Mouse (Mus musculus): ENCODE measurements around the gene Gm9833. TPM values are rescaled to one million over a fixed set of nuclear protein-coding genes. Genes with fewer than 3 reads are reported as not detected.
A peak's percentile ranks its signal among the peaks of the same experiment; 100 is the strongest.
"Not testable (repeated sequence)": the region's sequence is repeated elsewhere in the genome, so short reads cannot be mapped to it uniquely, and the experiment has no call there.

The Gm9833 gene
- 3.5 and 3.9 TPM in 2 replicates for polyA plus RNA-seq (2015; fragmentation: Nextera tagmentation; extraction: Ambion mirVana)

GRCm38 (mm10) chr3:10087994-10088393 lies at the start of gene Gm9833:
Gene Gm9833 (plus strand): TSS chr3:10088110.
- Histone ChIP-seq H3K4me2 (replicated peaks) (peak within 1 kb of the TSS; percentile 50), H3K4me3 (peak within 1 kb of the TSS; percentile 21; the same call in 1 of the 2 replicates), H3K4me1 (peaks cover 16% of the 10 kb centered on the region)
- not testable (repeated sequence) for H3K27ac ChIP-seq; H3K36me3 ChIP-seq; H3K9me3 ChIP-seq; H3K27me3 ChIP-seq; ATAC-seq (ENCODE audit: low FRiP score, low read depth); H3K9ac ChIP-seq
- 30% methylated on average over 38 of the region's 38 CpGs for WGBS

DNA sequence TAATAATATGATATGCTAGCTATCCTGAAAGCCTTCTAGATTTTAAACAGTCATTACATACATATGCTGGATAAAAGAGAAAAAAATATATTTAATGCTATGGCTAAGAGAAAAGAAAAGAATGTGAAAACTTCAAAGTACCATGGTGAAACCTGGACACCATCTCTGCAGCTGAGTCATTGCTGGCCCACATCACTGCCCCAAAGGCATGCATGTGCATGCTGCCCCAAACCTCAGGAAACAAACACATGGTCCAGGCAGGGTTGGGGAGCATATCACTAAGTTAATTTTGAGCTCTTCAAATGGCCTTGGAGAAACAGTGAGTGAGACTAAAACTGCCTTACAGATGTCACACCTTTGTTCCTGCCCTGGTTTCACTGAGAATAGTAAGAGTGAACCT lies 17.8 kb upstream of the Gm9833 start:
- H3K27me3 ChIP-seq, result no peaks in the 10 kb centered on the region
- H3K9me3 ChIP-seq, result no peaks in the 10 kb centered on the region

DNA sequence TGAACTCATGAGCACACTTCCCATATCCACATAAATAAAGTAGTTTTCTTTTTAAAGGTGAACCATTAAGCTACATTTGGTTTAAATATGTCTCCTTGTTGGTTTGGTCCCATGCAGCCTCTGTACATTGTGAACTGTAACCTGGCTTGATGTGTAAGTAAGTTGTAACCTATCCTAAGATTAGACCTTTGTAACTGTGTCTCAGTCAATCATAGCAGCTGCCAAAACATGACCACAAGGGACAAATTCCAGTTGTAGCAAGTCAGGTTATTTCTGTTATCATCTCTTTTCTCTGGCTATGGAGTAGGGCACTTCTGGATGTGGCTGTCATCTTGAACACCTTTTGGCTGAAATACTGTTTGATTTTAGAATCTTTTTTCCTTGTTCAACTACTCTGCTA lies 12.1 kb upstream of the Gm9833 start:
- Histone ChIP-seq H3K4me1 (no peaks in the 10 kb centered on the region), H3K4me3 (no peak overlapping the region), H3K27me3 (no peaks in the 10 kb centered on the region), H3K27ac (no peak overlapping the region), H3K4me2 (replicated peaks) (no peak overlapping the region), H3K9ac (no peak overlapping the region), H3K36me3 (no peaks in the 10 kb centered on the region), H3K9me3 (no peaks in the 10 kb centered on the region)
- no peak for ATAC-seq (ENCODE audit: low FRiP score, low read depth)

More for the DNA sequence above, 17.8 kb upstream of the Gm9833 start:
- H3K9ac ChIP-seq, result no peak overlapping the region
- H3K27ac ChIP-seq, result no peak overlapping the region
- H3K4me2 ChIP-seq (replicated peaks), result no peak overlapping the region
- no peak overlapping the region for H3K4me3 ChIP-seq
- H3K4me1 ChIP-seq, result no peaks in the 10 kb centered on the region
- no peak for ATAC-seq (ENCODE audit: low FRiP score, low read depth)
- H3K36me3 ChIP-seq, result no peaks in the 10 kb centered on the region

DNA sequence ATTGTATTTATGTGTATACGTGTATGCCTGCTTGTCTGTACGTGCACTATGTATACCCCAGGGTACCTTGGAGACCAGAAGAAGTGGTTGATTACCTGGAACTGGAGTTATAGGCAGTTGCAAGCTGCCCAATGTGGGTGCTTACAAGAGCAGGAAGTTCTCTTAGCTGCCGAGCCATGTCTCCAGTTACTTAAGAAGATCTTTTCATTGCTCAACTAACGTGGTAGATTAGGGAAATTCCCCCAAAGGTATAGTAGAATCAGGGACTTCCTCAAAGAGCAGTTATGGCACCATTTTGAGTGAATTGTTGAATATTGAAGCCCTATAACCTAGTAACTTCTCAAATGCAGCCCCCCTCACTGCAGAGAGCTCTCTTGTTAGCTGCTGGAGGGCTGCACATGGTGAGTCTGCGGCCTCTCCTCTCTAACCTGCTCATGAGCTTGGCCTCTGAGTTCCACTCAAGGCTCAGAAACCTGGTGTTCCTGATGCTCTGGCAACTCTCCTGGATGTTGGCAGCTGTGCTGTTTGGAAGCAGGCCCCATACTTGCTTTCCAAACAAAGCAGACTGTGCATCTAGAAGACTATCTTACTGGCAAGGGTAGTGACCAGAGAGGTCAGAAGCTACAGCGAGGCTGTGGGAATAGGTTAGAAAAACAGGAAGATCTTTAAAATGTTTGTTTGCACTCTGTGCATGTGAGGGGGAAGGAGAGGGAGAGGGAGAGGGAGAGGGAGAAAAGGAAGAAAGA lies 10.6 kb upstream of the Gm9833 start:
- 76% methylated on average over 6 of the region's 6 CpGs for WGBS
- ATAC-seq (ENCODE audit: low FRiP score, low read depth), result no peak

GRCm38 (mm10) chr3:10078113-10078512 lies 9.8 kb upstream of the Gm9833 start:
- Histone ChIP-seq H3K27me3 (no peaks in the 10 kb centered on the region), H3K4me3 (no peak overlapping the region), H3K9ac (no peak overlapping the region), H3K9me3 (no peaks in the 10 kb centered on the region), H3K27ac (no peak overlapping the region), H3K4me1 (peaks cover 18% of the 10 kb centered on the region), H3K36me3 (no peaks in the 10 kb centered on the region), H3K4me2 (replicated peaks) (no peak overlapping the region)
- ATAC-seq (ENCODE audit: low FRiP score, low read depth), result no peak
- 86% methylated on average over 2 of the region's 2 CpGs for WGBS

More for the DNA sequence above, 10.6 kb upstream of the Gm9833 start:
- no peak overlapping the region for H3K9ac ChIP-seq
- no peaks in the 10 kb centered on the region for H3K27me3 ChIP-seq
- H3K9me3 ChIP-seq, result no peaks in the 10 kb centered on the region
- H3K36me3 ChIP-seq, result no peaks in the 10 kb centered on the region
- no peak overlapping the region for H3K4me2 ChIP-seq (replicated peaks)
- peaks cover 13% of the 10 kb centered on the region for H3K4me1 ChIP-seq
- no peak overlapping the region for H3K27ac ChIP-seq
- no peak overlapping the region for H3K4me3 ChIP-seq

DNA sequence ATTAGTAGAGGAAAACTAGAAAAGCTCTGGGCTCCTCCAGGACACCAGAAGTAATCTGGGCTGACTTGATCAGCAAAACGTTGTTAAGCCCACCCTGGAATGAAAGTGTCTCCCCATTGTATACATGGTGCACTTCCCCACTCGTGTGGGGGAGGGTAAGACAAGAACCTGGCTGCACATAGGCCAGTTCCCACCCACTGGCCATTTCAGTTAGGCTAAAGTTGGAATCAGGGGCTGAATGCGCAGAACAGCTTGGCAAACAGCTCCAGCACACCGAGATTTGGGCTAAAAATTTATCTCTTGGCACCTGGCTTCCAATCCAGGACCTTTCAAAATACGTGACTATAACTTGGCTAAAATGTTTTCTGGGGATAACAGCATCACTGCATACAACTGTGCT lies 6.6 kb upstream of the Gm9833 start:
- ATAC-seq (ENCODE audit: low FRiP score, low read depth), result no peak
- no peaks in the 10 kb centered on the region for H3K27me3 ChIP-seq
- no peak overlapping the region for H3K9ac ChIP-seq
- no peak overlapping the region for H3K4me2 ChIP-seq (replicated peaks)
- no peaks in the 10 kb centered on the region for H3K36me3 ChIP-seq
- no peak overlapping the region for H3K27ac ChIP-seq
- peaks cover 30% of the 10 kb centered on the region for H3K4me1 ChIP-seq
- H3K4me3 ChIP-seq, result no peak overlapping the region
- H3K9me3 ChIP-seq, result no peaks in the 10 kb centered on the region
- WGBS, result 68% methylated on average over 5 of the region's 5 CpGs

GRCm38 (mm10) chr3:10081911-10082541 lies 5.9 kb upstream of the Gm9833 start:
- ATAC-seq (ENCODE audit: low FRiP score, low read depth), result peak; percentile 88
- H3K4me1 ChIP-seq, result peaks cover 30% of the 10 kb centered on the region
- H3K9ac ChIP-seq, result no peak overlapping the region
- no peaks in the 10 kb centered on the region for H3K36me3 ChIP-seq
- H3K4me3 ChIP-seq, result no peak overlapping the region
- H3K27me3 ChIP-seq, result no peaks in the 10 kb centered on the region
- 24% methylated on average over 6 of the region's 6 CpGs for WGBS
- no peaks in the 10 kb centered on the region for H3K9me3 ChIP-seq
- peak overlapping the region; percentile 44; the same call in 1 of the 2 replicates for H3K27ac ChIP-seq
- no peak overlapping the region; the same call in 1 of the 2 replicates for H3K4me2 ChIP-seq (replicated peaks)

GRCm38 (mm10) chr3:10082545-10083062 lies 5.3 kb upstream of the Gm9833 start:
- H3K9me3 ChIP-seq, result peaks cover 1% of the 10 kb centered on the region; the same call in 1 of the 2 replicates
- no peak overlapping the region for H3K9ac ChIP-seq
- WGBS, result 68% methylated on average over 4 of the region's 4 CpGs
- H3K27me3 ChIP-seq, result peaks cover 2% of the 10 kb centered on the region
- no peaks in the 10 kb centered on the region for H3K36me3 ChIP-seq
- H3K4me1 ChIP-seq, result peaks cover 30% of the 10 kb centered on the region
- no peak for ATAC-seq (ENCODE audit: low FRiP score, low read depth)
- no peak overlapping the region for H3K4me3 ChIP-seq
- no peak overlapping the region for H3K4me2 ChIP-seq (replicated peaks)
- H3K27ac ChIP-seq, result peak overlapping the region; percentile 44; the same call in 1 of the 2 replicates

GRCm38 (mm10) chr3:10084102-10084501 lies 3.8 kb upstream of the Gm9833 start:
- H3K36me3 ChIP-seq, result no peaks in the 10 kb centered on the region
- H3K27me3 ChIP-seq, result peaks cover 3% of the 10 kb centered on the region
- no peak overlapping the region for H3K4me2 ChIP-seq (replicated peaks)
- H3K27ac ChIP-seq, result no peak overlapping the region
- no peak overlapping the region for H3K4me3 ChIP-seq
- no peak overlapping the region for H3K9ac ChIP-seq
- WGBS, result 64% methylated on average over 3 of the region's 3 CpGs
- peaks cover 3% of the 10 kb centered on the region; the same call in 1 of the 2 replicates for H3K9me3 ChIP-seq
- ATAC-seq (ENCODE audit: low FRiP score, low read depth), result no peak
- H3K4me1 ChIP-seq, result peaks cover 30% of the 10 kb centered on the region

DNA sequence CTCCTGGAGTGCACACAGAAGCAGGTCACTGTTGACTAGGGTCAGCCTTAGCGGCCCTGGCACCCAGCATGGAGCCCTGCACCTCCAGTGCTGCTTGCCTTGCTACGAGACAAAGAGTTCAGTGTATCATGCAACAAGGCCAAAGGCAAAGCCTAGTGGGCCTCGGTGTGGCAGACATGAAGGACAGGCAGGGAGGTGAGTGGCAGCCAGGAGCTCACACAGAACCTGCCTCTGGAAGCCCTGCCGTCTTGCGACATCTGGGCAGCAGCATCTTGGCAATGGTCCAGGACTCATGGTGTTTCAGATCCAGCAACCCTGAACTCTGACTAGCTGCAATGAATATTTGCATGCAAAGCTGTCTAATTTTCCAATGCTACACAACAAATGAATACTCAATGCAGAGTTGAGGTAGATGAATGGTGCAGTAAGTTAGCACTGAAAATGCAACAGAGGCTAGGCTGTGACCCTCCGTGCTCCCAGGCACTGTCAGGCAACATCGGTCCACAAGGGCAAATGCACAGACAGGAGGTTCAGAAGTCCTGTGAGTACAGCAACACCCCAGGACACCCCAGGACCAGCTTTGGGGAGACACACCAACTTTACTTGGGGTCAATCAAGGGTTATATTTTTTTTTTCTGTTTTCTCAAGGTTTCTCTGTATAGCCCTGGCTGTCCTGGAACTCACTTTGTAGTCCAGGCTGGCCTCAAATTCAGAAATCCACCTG lies 2.4 kb upstream of the Gm9833 start:
- H3K9me3 ChIP-seq, result peaks cover 3% of the 10 kb centered on the region; the same call in 1 of the 2 replicates
- H3K4me3 ChIP-seq, result no peak overlapping the region
- no peak overlapping the region for H3K4me2 ChIP-seq (replicated peaks)
- peaks cover 30% of the 10 kb centered on the region for H3K4me1 ChIP-seq
- H3K27me3 ChIP-seq, result peaks cover 3% of the 10 kb centered on the region
- H3K27ac ChIP-seq, result no peak overlapping the region
- no peak overlapping the region for H3K9ac ChIP-seq
- no peaks in the 10 kb centered on the region for H3K36me3 ChIP-seq
- 57% methylated on average over 7 of the region's 7 CpGs for WGBS
- no peak for ATAC-seq (ENCODE audit: low FRiP score, low read depth)

GRCm38 (mm10) chr3:10087511-10087910 lies 399 bp upstream of the Gm9833 start:
- no peak for ATAC-seq (ENCODE audit: low FRiP score, low read depth)
- Histone ChIP-seq H3K9me3 (peaks cover 3% of the 10 kb centered on the region; the same call in 1 of the 2 replicates), H3K27ac (no peak overlapping the region), H3K4me3 (no peak overlapping the region), H3K27me3 (peaks cover 3% of the 10 kb centered on the region), H3K36me3 (no peaks in the 10 kb centered on the region), H3K4me2 (replicated peaks) (peak overlapping the region; percentile 50), H3K4me1 (peaks cover 19% of the 10 kb centered on the region), H3K9ac (no peak overlapping the region)
- WGBS, result 87% methylated on average over 8 of the region's 8 CpGs

All from limb, embryonic 13.5 days (tissue).